Mouse (Mus musculus): ENCODE measurements at regions not wholly inside any gene's neighbourhood (a gene's known extent, or its start where the extent isn't known, plus 50 kb on each side); places are given as distances from the start of the nearest gene placed in this dataset.

DNA sequence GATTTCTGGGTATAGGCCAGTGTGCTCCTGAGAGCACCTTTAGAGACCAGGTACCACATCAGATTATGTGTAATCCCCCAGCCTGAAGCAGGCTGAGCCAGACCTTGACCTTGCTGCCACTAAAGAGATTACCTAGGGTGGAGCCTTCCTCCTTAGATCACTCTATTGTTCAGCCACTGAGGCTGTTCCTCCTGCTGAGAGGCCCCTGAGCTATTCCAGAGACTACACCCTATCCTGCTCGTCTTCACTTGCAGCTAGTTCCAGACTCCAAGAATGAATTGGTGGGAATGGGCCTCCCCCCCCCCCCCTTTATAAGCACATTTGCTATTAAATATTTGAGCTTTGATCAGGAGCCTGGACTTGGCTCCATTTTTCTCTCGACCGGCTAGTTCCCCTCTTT is 163.8 kb upstream of the Tpk1 start:
- TF ChIP-seq CTCF (conservative IDR thresholded peaks at IDR 0.05; ENCODE audit: insufficient read depth, insufficient read length, low read depth, low read length) (no peak), POLR2A (IDR thresholded peaks at IDR 0.05; ENCODE audit: low read depth, low read length) (no peak)

Measured in kidney, adult 2 months (tissue).